Mouse (Mus musculus): ENCODE results near the gene Man1c1.

GRCm38 (mm10) chr4:134572449-134573300 lies 131.4 kb downstream of the Man1c1 start:
- TF ChIP-seq CTCF (IDR thresholded peaks at IDR 0.05; ENCODE audit: low read depth, low read length) (no peak), POLR2A (IDR thresholded peaks at IDR 0.05; ENCODE audit: borderline replicate concordance, low read depth, low read length) (no peak)

Measured in bone marrow macrophage, adult 2 months (primary cell).